Mouse (Mus musculus): ENCODE data around the gene Zc3hav1. TPM values are rescaled to one million over a fixed set of nuclear protein-coding genes. Genes with fewer than 3 reads are reported as not detected.
A peak's percentile ranks its signal among the peaks of the same experiment; 100 is the strongest.

Gene Zc3hav1
- total RNA-seq, 2 experiments from 2014 or later: 2.9 TPM

- intact Hi-C loops (cut with DNase I): no loop called here
- no peak for DNase-seq (ENCODE audit: extremely low spot score in 1 of 2, low spot score in 2 of 2)
Observed at GRCm38 (mm10) chr6:38309741-38310140, 44.7 kb downstream of the Zc3hav1 start.

GRCm38 (mm10) chr6:38304981-38305380 lies 49.4 kb downstream of the Zc3hav1 start:
- no peak for DNase-seq (ENCODE audit: extremely low spot score in 1 of 2, low spot score in 2 of 2)
- intact Hi-C loops (cut with DNase I): no loop called here

GRCm38 (mm10) chr6:38298761-38299401 lies 55.5 kb downstream of the Zc3hav1 start, which contains the start of gene Zc3hav1l:
Zc3hav1l (minus strand) TSS chr6:38299259.
- intact Hi-C loops (cut with DNase I): no loop called here
- peak; percentile 37 to 84 for DNase-seq (ENCODE audit: extremely low spot score in 1 of 2, low spot score in 2 of 2)

- DNase-seq (ENCODE audit: extremely low spot score in 1 of 2, low spot score in 2 of 2): no peak
- intact Hi-C loops (cut with DNase I): no loop called here
Observed at GRCm38 (mm10) chr6:38298246-38298635, 56.2 kb downstream of the Zc3hav1 start.

- intact Hi-C loops (cut with DNase I): no loop called here
- DNase-seq (ENCODE audit: extremely low spot score in 1 of 2, low spot score in 2 of 2): no peak
Observed at GRCm38 (mm10) chr6:38297580-38298245, 56.7 kb downstream of the Zc3hav1 start.

GRCm38 (mm10) chr6:38293708-38294107 lies 60.7 kb downstream of the Zc3hav1 start:
- DNase-seq (ENCODE audit: extremely low spot score in 1 of 2, low spot score in 2 of 2): no peak
- intact Hi-C loops (cut with DNase I): no loop called here

GRCm38 (mm10) chr6:38292871-38293646 lies 61.3 kb downstream of the Zc3hav1 start:
- intact Hi-C loops (cut with DNase I): no loop called here
- no peak for DNase-seq (ENCODE audit: extremely low spot score in 1 of 2, low spot score in 2 of 2)

GRCm38 (mm10) chr6:38284422-38284821 lies 70.0 kb downstream of the Zc3hav1 start:
- intact Hi-C loops (cut with DNase I): no loop called here
- DNase-seq (ENCODE audit: extremely low spot score in 1 of 2, low spot score in 2 of 2): no peak

GRCm38 (mm10) chr6:38264466-38264865 lies 89.9 kb downstream of the Zc3hav1 start:
- intact Hi-C loops (cut with DNase I): no loop called here
- DNase-seq (ENCODE audit: extremely low spot score in 1 of 2, low spot score in 2 of 2): no peak

GRCm38 (mm10) chr6:38263393-38264159 lies 90.8 kb downstream of the Zc3hav1 start:
- intact Hi-C loops (cut with DNase I): no loop called here
- DNase-seq (ENCODE audit: extremely low spot score in 1 of 2, low spot score in 2 of 2): peak in 1 of 2 experiments; percentile 58

GRCm38 (mm10) chr6:38261877-38262276 lies 92.5 kb downstream of the Zc3hav1 start:
- intact Hi-C loops (cut with DNase I): no loop called here
- DNase-seq (ENCODE audit: extremely low spot score in 1 of 2, low spot score in 2 of 2): no peak

GRCm38 (mm10) chr6:38257506-38257905 lies 96.9 kb downstream of the Zc3hav1 start:
- no peak for DNase-seq (ENCODE audit: extremely low spot score in 1 of 2, low spot score in 2 of 2)
- intact Hi-C loops (cut with DNase I): no loop called here

- intact Hi-C loops (cut with DNase I): no loop called here
- DNase-seq (ENCODE audit: extremely low spot score in 1 of 2, low spot score in 2 of 2): no peak
Observed at GRCm38 (mm10) chr6:38256793-38257192, 97.6 kb downstream of the Zc3hav1 start.

GRCm38 (mm10) chr6:38255794-38256193 lies 98.6 kb downstream of the Zc3hav1 start:
- no peak for DNase-seq (ENCODE audit: extremely low spot score in 1 of 2, low spot score in 2 of 2)
- intact Hi-C loops (cut with DNase I): no loop called here

Other genes starting within 250 kb of the Zc3hav1 start
- gene Tmem213, start 245.3 kb downstream of the Zc3hav1 start, total RNA-seq (2021): not detected
- 1 to 10 TPM; 4.6 to 5.3 TPM for gene Atp6v0a4, start 230.0 kb downstream of the Zc3hav1 start, total RNA-seq (2021)
- 10 to 100 TPM; 36.6 to 37.1 TPM for gene D630045J12Rik, start 100.6 kb downstream of the Zc3hav1 start, total RNA-seq (2021)
- gene Zc3hav1l, start 55.3 kb downstream of the Zc3hav1 start, total RNA-seq (2021): 1 to 10 TPM; 2.9 to 3.5 TPM
- gene Ttc26, start 26.9 kb upstream of the Zc3hav1 start, total RNA-seq (2021): 1 to 10 TPM; 8.7 to 9.2 TPM
- gene Ubn2, start 79.3 kb upstream of the Zc3hav1 start, total RNA-seq (2021): 10 to 100 TPM; 40.0 to 42.2 TPM
- gene Fmc1, start 178.9 kb upstream of the Zc3hav1 start, total RNA-seq (2021): 10 to 100 TPM; 53.2 to 61.3 TPM
- 100 to 1,000 TPM; 164 to 172 TPM for gene Luc7l2, start 196.7 kb upstream of the Zc3hav1 start, total RNA-seq (2021)

Data from left cerebral cortex, postnatal 10 days (tissue).